Comparison of ENCODE assay signal across 8 mouse cellular contexts in genomic region chr6:82603665-82604064, GRCm38 (mm10).
DNase-seq lines count a peak whose midpoint lies in the region; ATAC-seq and TF ChIP-seq lines count a peak whose summit lies in the region.

No protein-coding gene starts in this region.

- ATAC-seq in granulocyte monocyte progenitor cell, adult 5-6 weeks (replicated peaks; ENCODE audit: poor library complexity, severe bottlenecking): peak; percentile 67
- ATAC-seq in midbrain, embryonic 11.5 days (ENCODE audit: low FRiP score): peak; percentile 68; the same call in 1 of the 2 replicates

- H3K4me3 ChIP-seq in CH12.LX (replicated peaks in 1 of 3; ENCODE audit: low read depth in 2 of 3, low read length in 2 of 3, poor library complexity in 1 of 3): no peak overlapping the region
- no peak overlapping the region for H3K4me3 ChIP-seq in midbrain, embryonic 11.5 days (ENCODE audit: low read depth, low read length)

- no peaks in the 10 kb centered on the region for H3K36me3 ChIP-seq in CH12.LX (replicated peaks in 1 of 2; ENCODE audit: control insufficient read depth in 1 of 2, insufficient read depth in 1 of 2, low read length in 1 of 2)
- H3K36me3 ChIP-seq in midbrain, embryonic 11.5 days (ENCODE audit: control insufficient read depth, insufficient read depth, low read length): no peaks in the 10 kb centered on the region

- dilution Hi-C loops in CH12.LX (cut with MboI; ENCODE audit: extremely low pct_ligation_motif_present, extremely low pct_unique_long_range_greater_than_20kb, low sequenced_read_pairs): no loop called here

- peaks cover 25% of the 10 kb centered on the region for H3K27me3 ChIP-seq in CH12.LX (replicated peaks)
- no peaks in the 10 kb centered on the region for H3K27me3 ChIP-seq in midbrain, embryonic 11.5 days (ENCODE audit: control insufficient read depth, insufficient read depth, low read length)

- no peak overlapping the region for H3K4me2 ChIP-seq in CH12.LX (ENCODE audit: insufficient read depth, low read depth, poor library complexity, severe bottlenecking)
- H3K4me2 ChIP-seq in midbrain, embryonic 11.5 days: no peak overlapping the region

- intact Hi-C loops in gastrocnemius, postnatal 36 days (cut with DNase I): no loop called here

- no peaks in the 10 kb centered on the region for H3K9me3 ChIP-seq in CH12.LX (replicated peaks; ENCODE audit: low read length)
- no peaks in the 10 kb centered on the region for H3K9me3 ChIP-seq in midbrain, embryonic 11.5 days (ENCODE audit: control insufficient read depth, low read length)

- DNase-seq in gastrocnemius, postnatal 10 days: peak; percentile 17
- DNase-seq in gastrocnemius, postnatal 36 days: no peak
- DNase-seq in CH12.LX (ENCODE audit: extremely low read depth): peak; percentile 42
- DNase-seq in brain, embryonic 14.5 days (ENCODE audit: low read depth): peak; percentile 74
- peak; percentile 33 to 68 for DNase-seq in layer of hippocampus, postnatal 25 days (ENCODE audit: extremely low spot score in 1 of 2, low spot score in 1 of 2)
- DNase-seq in midbrain, embryonic 11.5 days (ENCODE audit: low spot score, missing footprints): no peak
- DNase-seq in thymus, postnatal 4 days: peak; percentile 53

- H3K4me1 ChIP-seq in CH12.LX (ENCODE audit: control insufficient read depth in 1 of 2, insufficient read depth in 2 of 2): no peaks in the 10 kb centered on the region
- no peaks in the 10 kb centered on the region for H3K4me1 ChIP-seq in midbrain, embryonic 11.5 days (ENCODE audit: control insufficient read depth, insufficient read depth, low read length)

- peak; percentile 16 to 86; a peak in 2 of 4 replicates for TF ChIP-seq CTCF in CH12.LX (conservative IDR thresholded peaks at IDR 0.05 in 1 of 2, IDR thresholded peaks at IDR 0.05 in 1 of 2; ENCODE audit: low read depth in 2 of 2, low read length in 2 of 2)
- TF ChIP-seq CTCF in brain, embryonic 14.5 days (IDR thresholded peaks at IDR 0.05; ENCODE audit: borderline replicate concordance, extremely low read depth, insufficient read depth, insufficient read length): peak; percentile 72

- H3K79me2 ChIP-seq in CH12.LX (replicated peaks; ENCODE audit: control insufficient read depth, extremely low read depth, insufficient read depth, poor library complexity, severe bottlenecking): no peaks in the 10 kb centered on the region

- H3K9ac ChIP-seq in CH12.LX (ENCODE audit: insufficient read depth, low read depth): no peak overlapping the region
- no peak overlapping the region for H3K9ac ChIP-seq in midbrain, embryonic 11.5 days (ENCODE audit: low read length)

- no peak for TF ChIP-seq EP300 in CH12.LX (IDR thresholded peaks at IDR 0.05; ENCODE audit: low read length)

- in situ Hi-C loops in CH12.LX (cut with MboI; ENCODE audit: low pct_ligation_motif_present, low pct_unique_long_range_greater_than_20kb, low sequenced_read_pairs): no loop called here

- H3K27ac ChIP-seq in CH12.LX (ENCODE audit: insufficient read depth, low read depth): no peak overlapping the region
- H3K27ac ChIP-seq in midbrain, embryonic 11.5 days (ENCODE audit: low read depth, low read length): no peak overlapping the region

- TF ChIP-seq POLR2A in CH12.LX (IDR thresholded peaks at IDR 0.05; ENCODE audit: low read depth, low read length): no peak
- TF ChIP-seq POLR2A in brain, embryonic 14.5 days (IDR thresholded peaks at IDR 0.05; ENCODE audit: borderline replicate concordance, extremely low read depth, insufficient read depth, insufficient read length, poor library complexity, severe bottlenecking): no peak

- WGBS in midbrain, embryonic 11.5 days: 52% methylated on average over 2 of the region's 2 CpGs

- peak; percentile 78 for TF ChIP-seq RAD21 in CH12.LX (IDR thresholded peaks at IDR 0.05; ENCODE audit: low read depth, low read length)

TF ChIP-seq in CH12.LX, 34 proteins besides CTCF, POLR2A, EP300 and RAD21:
- peak; percentile 70 for TF ChIP-seq SMC3 (IDR thresholded peaks at IDR 0.05; ENCODE audit: low read depth, low read length)
- TF ChIP-seq JUN (IDR thresholded peaks at IDR 0.05; ENCODE audit: insufficient read depth, low read depth, low read length): no peak
- TF ChIP-seq MYC (IDR thresholded peaks at IDR 0.05; ENCODE audit: low read depth, low read length): no peak

Comparison
In these comparisons a context has a peak if more than half of its experiments do, and no peak if none do; other contexts are left out.
1. DNase-seq: peak in gastrocnemius, postnatal 10 days (single experiment), CH12.LX (single experiment), brain, embryonic 14.5 days (single experiment), layer of hippocampus, postnatal 25 days (2 of 2) and thymus, postnatal 4 days (single experiment); none in gastrocnemius, postnatal 36 days (0 of 2) and midbrain, embryonic 11.5 days (single experiment).